ENCODE assay signal across 27 mouse cellular contexts in genomic region chr17:57048816-57049215, GRCm38 (mm10). TPM values are rescaled to one million over a fixed set of nuclear protein-coding genes. Genes with fewer than 3 reads are reported as not detected.
"Had no signal": no experiment of that assay in that cellular context is flagged by ENCODE, and none has a peak within 500 bp of the region (broad histone marks: within the 10 kb centered on the region; RNA-seq: fewer than 3 reads in every experiment).

No protein-coding gene starts in this region.

- H3K9ac ChIP-seq: kidney, embryonic 15.5 days; limb, embryonic 12.5 days; limb, embryonic 15.5 days; liver, embryonic 14.5 days; liver, postnatal 0 days; lung, embryonic 14.5 days had no signal

- H3K27me3 ChIP-seq: kidney, embryonic 15.5 days; limb, embryonic 12.5 days; limb, embryonic 15.5 days had no signal

- H3K4me3 ChIP-seq: kidney, embryonic 15.5 days; limb, embryonic 12.5 days; limb, embryonic 15.5 days had no signal

- DNase-seq: kidney, postnatal 14 days; kidney, postnatal 4 days; left cerebral cortex, postnatal 4 days; liver, postnatal 0 days; lung, embryonic 14.5 days; midbrain, embryonic 14.5 days; thymus, adult 2 months; thymus, postnatal 14 days; thymus, postnatal 4 days had no signal

- H3K4me2 ChIP-seq: kidney, embryonic 15.5 days; limb, embryonic 12.5 days; limb, embryonic 15.5 days; liver, embryonic 11.5 days; lung, embryonic 14.5 days; midbrain, embryonic 11.5 days had no signal

- H3K27ac ChIP-seq: kidney, embryonic 15.5 days; limb, embryonic 12.5 days; limb, embryonic 15.5 days; liver, embryonic 14.5 days; macrophage; stomach, postnatal 0 days had no signal

- H3K9me3 ChIP-seq: kidney, embryonic 15.5 days; limb, embryonic 12.5 days; limb, embryonic 15.5 days had no signal

- ATAC-seq: liver, postnatal 0 days; lung, postnatal 0 days had no signal

- H3K4me1 ChIP-seq: limb, embryonic 12.5 days; limb, embryonic 15.5 days had no signal

RNA-seq across cellular contexts. Expression of gene Slc25a41, which starts 7.4 kb away (rescaled TPM):
- total RNA-seq: layer of hippocampus, adult 18-20 months; layer of hippocampus, postnatal 14 days; left cerebral cortex, postnatal 14 days; left cerebral cortex, postnatal 4 days; megakaryocyte-erythroid progenitor cell, adult 5-6 weeks; midbrain, postnatal 0 days had no signal
- polyA plus RNA-seq: limb, embryonic 15.5 days; liver, embryonic 11.5 days; liver, embryonic 14.5 days; liver, postnatal 0 days; lung, postnatal 0 days; macrophage; midbrain, embryonic 11.5 days; midbrain, embryonic 14.5 days; midbrain, postnatal 0 days; neural tube, embryonic 14.5 days; small intestine, adult 2 months; spleen, adult 2 months; stomach, embryonic 14.5 days; stomach, postnatal 0 days had no signal

RNA-seq across cellular contexts. Expression of gene Crb3, which starts 10.1 kb away (rescaled TPM):
- total RNA-seq: megakaryocyte-erythroid progenitor cell, adult 5-6 weeks had no signal
- polyA plus RNA-seq: macrophage had no signal
